ENCODE assay signal across 8 mouse cellular contexts in the genomic region with DNA sequence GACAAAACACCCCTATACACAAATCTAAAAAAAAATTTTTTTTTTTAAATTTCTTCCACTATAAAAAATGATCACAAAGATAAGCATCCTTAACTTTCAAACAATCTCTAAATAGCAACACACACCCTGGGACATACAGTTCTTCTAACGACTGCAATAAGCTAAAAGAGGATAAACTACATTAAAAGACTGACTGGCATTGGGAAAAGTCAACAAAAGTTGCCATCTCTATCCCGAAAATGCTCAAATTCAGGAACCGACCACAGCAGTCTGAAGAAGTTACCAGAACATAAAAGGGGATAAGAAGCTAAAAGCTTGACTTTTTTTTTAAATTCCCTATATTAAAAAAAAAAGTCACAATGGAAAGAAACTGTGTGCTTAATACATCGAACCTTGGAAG. TPM values are rescaled to one million over a fixed set of nuclear protein-coding genes. Genes with fewer than 3 reads are reported as not detected.
DNase-seq lines count a peak whose midpoint lies in the region; ATAC-seq and TF ChIP-seq lines count a peak whose summit lies in the region.

No protein-coding gene starts in this region.

- H3K9me3 ChIP-seq in heart, embryonic 14.5 days (ENCODE audit: control insufficient read depth, low read length): no peaks in the 10 kb centered on the region
- H3K9me3 ChIP-seq in MEL (replicated peaks; ENCODE audit: insufficient read depth, low read length): no peaks in the 10 kb centered on the region
- no peaks in the 10 kb centered on the region for H3K9me3 ChIP-seq in hindbrain, embryonic 12.5 days (replicated peaks)
- H3K9me3 ChIP-seq in midbrain, embryonic 11.5 days (ENCODE audit: control insufficient read depth, low read length): no peaks in the 10 kb centered on the region

- peak overlapping the region; percentile 96 for H3K9ac ChIP-seq in heart, embryonic 14.5 days (ENCODE audit: low read length)
- H3K9ac ChIP-seq in MEL (ENCODE audit: control insufficient read depth, low read depth, low read length, poor library complexity, severe bottlenecking): peak overlapping the region; percentile 95
- peak overlapping the region; percentile 94; the same call in 1 of the 2 replicates for H3K9ac ChIP-seq in hindbrain, embryonic 12.5 days
- H3K9ac ChIP-seq in midbrain, embryonic 11.5 days (ENCODE audit: low read length): peak overlapping the region; percentile 80

- no peak for TF ChIP-seq RAD21 in MEL (IDR thresholded peaks at IDR 0.05; ENCODE audit: low read depth, low read length)

- TF ChIP-seq POLR2A in MEL (IDR thresholded peaks at IDR 0.05; ENCODE audit: control insufficient read depth in 1 of 2, insufficient read depth in 1 of 2, low read depth in 1 of 2, low read length in 2 of 2, poor library complexity in 1 of 2): no peak

- peak overlapping the region; percentile 93 to 95 for H3K27ac ChIP-seq in heart, embryonic 14.5 days (replicated peaks in 1 of 2; ENCODE audit: control insufficient read depth in 1 of 2, insufficient read depth in 1 of 2, low read depth in 2 of 2, low read length in 2 of 2)
- H3K27ac ChIP-seq in MEL (ENCODE audit: control insufficient read depth, low read depth, low read length): no peak overlapping the region
- H3K27ac ChIP-seq in hindbrain, embryonic 12.5 days: 0 out of 2 replicates have a peak overlapping the region, but pooled peaks have one; percentile 97
- H3K27ac ChIP-seq in midbrain, embryonic 11.5 days (ENCODE audit: low read depth, low read length): no peak overlapping the region

- H3K4me2 ChIP-seq in heart, embryonic 14.5 days (ENCODE audit: low read length): peak overlapping the region; percentile 79
- peak overlapping the region; percentile 69 for H3K4me2 ChIP-seq in hindbrain, embryonic 12.5 days (replicated peaks)
- peak overlapping the region; percentile 63 for H3K4me2 ChIP-seq in midbrain, embryonic 11.5 days

- peaks cover 2 to 26% of the 10 kb centered on the region in 2 experiments; a peak in 3 of 4 replicates for H3K4me1 ChIP-seq in heart, embryonic 14.5 days (ENCODE audit: control insufficient read depth in 2 of 2, insufficient read depth in 2 of 2, low read length in 2 of 2)
- peaks cover 7 to 29% of the 10 kb centered on the region in 2 experiments; a peak in 3 of 4 replicates for H3K4me1 ChIP-seq in MEL (ENCODE audit: control insufficient read depth in 1 of 2, insufficient read depth in 2 of 2, low read length in 2 of 2)
- peaks cover 11% of the 10 kb centered on the region; the same call in 1 of the 2 replicates for H3K4me1 ChIP-seq in hindbrain, embryonic 12.5 days
- peaks cover 9% of the 10 kb centered on the region; the same call in 1 of the 2 replicates for H3K4me1 ChIP-seq in midbrain, embryonic 11.5 days (ENCODE audit: control insufficient read depth, insufficient read depth, low read length)

- no peak for TF ChIP-seq EP300 in MEL (IDR thresholded peaks at IDR 0.05; ENCODE audit: low read depth in 1 of 2, low read length in 2 of 2)

- H3K4me3 ChIP-seq in heart, embryonic 14.5 days (ENCODE audit: control insufficient read depth in 1 of 2, insufficient read depth in 1 of 2, low read depth in 1 of 2, low read length in 2 of 2): peak overlapping the region; percentile 77 to 95; a peak in 3 of 4 replicates
- peak overlapping the region; percentile 83 to 92 for H3K4me3 ChIP-seq in MEL (ENCODE audit: control insufficient read depth in 1 of 2, insufficient read depth in 1 of 2, low read depth in 2 of 2, low read length in 2 of 2)
- peak overlapping the region; percentile 96 for H3K4me3 ChIP-seq in hindbrain, embryonic 12.5 days
- H3K4me3 ChIP-seq in midbrain, embryonic 11.5 days (ENCODE audit: low read depth, low read length): peak overlapping the region; percentile 95

- no peak for DNase-seq in heart, adult 9 months (ENCODE audit: low spot score in 2 of 2)
- no peak for DNase-seq in MEL (ENCODE audit: low read depth, low spot score)
- DNase-seq in midbrain, embryonic 11.5 days (ENCODE audit: low spot score, missing footprints): peak; percentile 91
- DNase-seq in adrenal gland, adult (ENCODE audit: inconsistent age in 2 of 2, low spot score in 1 of 2): no peak
- DNase-seq in left cerebral cortex, postnatal 36 days (ENCODE audit: low spot score in 2 of 2): no peak
- DNase-seq in embryo, embryonic 10.5 days (ENCODE audit: low spot score): no peak

- 16% methylated on average over 4 of the region's 4 CpGs for WGBS in heart, embryonic 14.5 days
- 21% methylated on average over 4 of the region's 4 CpGs for WGBS in hindbrain, embryonic 12.5 days
- 20% methylated on average over 4 of the region's 4 CpGs for WGBS in midbrain, embryonic 11.5 days

- peaks cover 48% of the 10 kb centered on the region for H3K79me2 ChIP-seq in MEL (ENCODE audit: control insufficient read depth, insufficient read depth, low read length, poor library complexity)

- no peaks in the 10 kb centered on the region for H3K27me3 ChIP-seq in heart, embryonic 14.5 days (ENCODE audit: control insufficient read depth, insufficient read depth, low read length)
- H3K27me3 ChIP-seq in MEL (ENCODE audit: control insufficient read depth in 1 of 2, insufficient read depth in 2 of 2, low read length in 2 of 2): no peaks in the 10 kb centered on the region
- H3K27me3 ChIP-seq in hindbrain, embryonic 12.5 days: no peaks in the 10 kb centered on the region
- no peaks in the 10 kb centered on the region for H3K27me3 ChIP-seq in midbrain, embryonic 11.5 days (ENCODE audit: control insufficient read depth, insufficient read depth, low read length)

- no peaks in the 10 kb centered on the region for H3K36me3 ChIP-seq in heart, embryonic 14.5 days (ENCODE audit: control insufficient read depth, insufficient read depth, low read length)
- peaks cover 5 to 37% of the 10 kb centered on the region in 2 experiments for H3K36me3 ChIP-seq in MEL (ENCODE audit: control insufficient read depth in 1 of 2, insufficient read depth in 2 of 2, low read length in 2 of 2)
- no peaks in the 10 kb centered on the region for H3K36me3 ChIP-seq in hindbrain, embryonic 12.5 days
- H3K36me3 ChIP-seq in midbrain, embryonic 11.5 days (ENCODE audit: control insufficient read depth, insufficient read depth, low read length): no peaks in the 10 kb centered on the region

- intact Hi-C loops in left cerebral cortex, postnatal 36 days (cut with DNase I): no loop called here

- no peak for ATAC-seq in heart, embryonic 14.5 days (ENCODE audit: insufficient number of reproducible peaks, insufficient read depth, low FRiP score, low read depth)
- ATAC-seq in hindbrain, embryonic 12.5 days (ENCODE audit: low FRiP score): no peak
- no peak for ATAC-seq in midbrain, embryonic 11.5 days (ENCODE audit: low FRiP score)

- TF ChIP-seq CTCF in MEL (IDR thresholded peaks at IDR 0.05 in 2 of 3, conservative IDR thresholded peaks at IDR 0.05 in 1 of 3; ENCODE audit: control insufficient read depth in 1 of 3, insufficient read depth in 1 of 3, low read depth in 2 of 3, low read length in 3 of 3, poor library complexity in 1 of 3, severe bottlenecking in 1 of 3): no peak

TF ChIP-seq in MEL, 35 proteins besides CTCF, POLR2A, EP300 and RAD21:
- no peak for TF ChIP-seq CHD2 (IDR thresholded peaks at IDR 0.05; ENCODE audit: low read length)
- peak; percentile 6; the same call in 1 of the 2 replicates for TF ChIP-seq SIN3A (IDR thresholded peaks at IDR 0.05; ENCODE audit: low read length)

RNA-seq across cellular contexts. Expression of a gene that starts 1.5 kb away (rescaled TPM):
- polyA plus RNA-seq in heart, embryonic 14.5 days (2014; fragmentation: Nextera tagmentation; extraction: Ambion mirVana): 27.2 and 31.2 TPM in 2 replicates
- total RNA-seq in MEL (2012; rRNA removed): 19.4 and 19.5 TPM in 2 replicates
- polyA plus RNA-seq in MEL (2012; ENCODE audit: insufficient read depth in 1 of 2, insufficient read length in 2 of 2, low read depth in 1 of 2, low replicate concordance in 2 of 2, missing spikeins in 1 of 2): 10 to 100 TPM; 38.5 to 50.5 TPM
- polyA plus RNA-seq in hindbrain, embryonic 12.5 days (2016; fragmentation: Nextera tagmentation; extraction: Ambion mirVana): 54.1 and 58.4 TPM in 2 replicates
- 51.5 and 52.8 TPM in 2 replicates for polyA plus RNA-seq in midbrain, embryonic 11.5 days (2014; fragmentation: Nextera tagmentation; extraction: Ambion mirVana)
- total RNA-seq in left cerebral cortex, postnatal 36 days (2021): 10 to 100 TPM; 64.6 to 73.1 TPM

Comparison
In these comparisons a context has a peak if more than half of its experiments do, and no peak if none do; other contexts are left out.
1. H3K27ac ChIP-seq: peak in heart, embryonic 14.5 days (2 of 2) and hindbrain, embryonic 12.5 days (single experiment); none in MEL (single experiment) and midbrain, embryonic 11.5 days (single experiment).
2. Peak in every context shown above with its lines, with median percentiles within 50 percentile points of each other: H3K4me2 ChIP-seq, H3K4me3 ChIP-seq and H3K9ac ChIP-seq.